Mouse (Mus musculus) urinary bladder, postnatal 25 days (tissue): ENCODE results near the gene Tpd52l2.
A peak's percentile ranks its signal among the peaks of the same experiment; 100 is the strongest.
"Not testable (repeated sequence)": the region's sequence is repeated elsewhere in the genome, so short reads cannot be mapped to it uniquely, and the experiment has no call there.

Source experiments
- DNase-seq: peaks from one replicate; pipeline ENCODE4 v3.0.0; 2022; ENCODE audit warnings: low spot score

The Tpd52l2 gene

GRCm38 (mm10) chr2:181487338-181488277 lies 9.3 kb upstream of the Tpd52l2 start:
- DNase-seq = no peak

- DNase-seq = no peak
These were observed 5.3 kb upstream of the Tpd52l2 start for GRCm38 (mm10) chr2:181491432-181492205.

GRCm38 (mm10) chr2:181492206-181492605 lies 4.7 kb upstream of the Tpd52l2 start:
- DNase-seq = no peak

GRCm38 (mm10) chr2:181493156-181493927 lies 3.6 kb upstream of the Tpd52l2 start, which contains the start of gene Abhd16b:
Gene Abhd16b, plus strand, starts transcription at chr2:181493206.
- DNase-seq = no peak

GRCm38 (mm10) chr2:181494266-181494945 lies 2.5 kb upstream of the Tpd52l2 start:
- DNase-seq = no peak

- not testable (repeated sequence) for DNase-seq
These were observed 1.1 kb upstream of the Tpd52l2 start for GRCm38 (mm10) chr2:181495845-181496244.

- peak; percentile 59 for DNase-seq
These were observed 661 bp upstream of the Tpd52l2 start for GRCm38 (mm10) chr2:181496281-181496680.

- DNase-seq = peak; percentile 50
These were observed 570 bp downstream of the Tpd52l2 start for GRCm38 (mm10) chr2:181497548-181497875.

GRCm38 (mm10) chr2:181498644-181499043 lies 1.7 kb downstream of the Tpd52l2 start:
- no peak for DNase-seq

GRCm38 (mm10) chr2:181509191-181509590 lies 12.2 kb downstream of the Tpd52l2 start:
- DNase-seq = no peak

GRCm38 (mm10) chr2:181511231-181511630 lies 14.3 kb downstream of the Tpd52l2 start:
- no peak for DNase-seq

- DNase-seq = no peak
These were observed 22.3 kb downstream of the Tpd52l2 start for GRCm38 (mm10) chr2:181519201-181519600.

GRCm38 (mm10) chr2:181520118-181520935 lies 23.4 kb downstream of the Tpd52l2 start, which contains the start of gene Dnajc5:
Gene Dnajc5, plus strand, starts transcription at chr2:181520485.
- DNase-seq = peak; percentile 94

- no peak for DNase-seq
These were observed 23.9 kb downstream of the Tpd52l2 start for GRCm38 (mm10) chr2:181520936-181521227.

GRCm38 (mm10) chr2:181521491-181521890 lies 24.5 kb downstream of the Tpd52l2 start:
- DNase-seq = no peak

- no peak for DNase-seq
These were observed 25.9 kb downstream of the Tpd52l2 start for GRCm38 (mm10) chr2:181522811-181523210.

GRCm38 (mm10) chr2:181525526-181525925 lies 28.6 kb downstream of the Tpd52l2 start:
- peak; percentile 5 for DNase-seq

GRCm38 (mm10) chr2:181529076-181529475 lies 32.1 kb downstream of the Tpd52l2 start:
- no peak for DNase-seq

- no peak for DNase-seq
These were observed 35.6 kb downstream of the Tpd52l2 start for GRCm38 (mm10) chr2:181532589-181532988.

GRCm38 (mm10) chr2:181536410-181536809 lies 39.5 kb downstream of the Tpd52l2 start:
- DNase-seq = no peak
